Mouse (Mus musculus) bone marrow, adult 2 months (tissue): ENCODE results near the gene Serpinb9c. TPM values are rescaled to one million over a fixed set of nuclear protein-coding genes. Genes with fewer than 3 reads are reported as not detected.
"Not testable (repeated sequence)": the region's sequence is repeated elsewhere in the genome, so short reads cannot be mapped to it uniquely, and the experiment has no call there.

Experiments
- H3K27ac ChIP-seq: fragments of 200-500 bp; 2 replicates; pipeline ENCODE4 v1.5.1; 2012; ENCODE audit warnings: low read depth, mild to moderate bottlenecking, control low read depth, inconsistent platforms, low read length; ENCODE audit not compliant: control insufficient read depth, poor library complexity, insufficient read depth
- H3K4me1 ChIP-seq: fragments of 200-500 bp; 2 replicates; pipeline ENCODE4 v1.6.1; 2011; ENCODE audit warnings: low read length; ENCODE audit not compliant: control insufficient read depth, insufficient read depth
- H3K4me3 ChIP-seq: fragments of 200-500 bp; replicated peaks from 2 replicates; pipeline ENCODE3; 2011; ENCODE audit warnings: mild to moderate bottlenecking, low read depth, low read length, control low read depth; ENCODE audit not compliant: control insufficient read depth
- CTCF ChIP-seq: fragments of 200-500 bp; IDR thresholded peaks from 2 replicates; pipeline ENCODE4 v1.5.1; 2011; ENCODE audit warnings: low read length, control low read depth; ENCODE audit not compliant: control insufficient read depth, insufficient read depth
- POLR2A ChIP-seq: fragments of 200-500 bp; IDR thresholded peaks from 2 replicates; pipeline ENCODE4 v1.6.1; 2011; ENCODE audit warnings: low read depth, mild to moderate bottlenecking, control low read depth, low read length, borderline replicate concordance; ENCODE audit not compliant: control insufficient read depth
- WGBS: fragments of 180-500 bp; shearing (Covaris S2); methylation state at CpG from one replicate; pipeline ENCODE4 v1.1.7; 2018; 5-methylcytosine and 5-hydroxymethylcytosine counted together
- polyA plus RNA-seq: library from polyadenylated mRNA; stranded (reverse); fragments of >200 nt; gene quantifications from 2 replicates; pipeline ENCODE4 v1.2.4, GENCODE M21; 2011; ENCODE audit warnings: low replicate concordance; ENCODE audit not compliant: missing spikeins, insufficient read depth, insufficient read length

Serpinb9c gene
- polyA plus RNA-seq: 0.97 TPM in 1 of 2 replicates, not detected in the other

GRCm38 (mm10) chr13:33159642-33160041 is at the start of gene Serpinb9c:
Gene Serpinb9c (minus strand): TSS chr13:33159742.
- Histone ChIP-seq H3K4me3 (no peak within 1 kb of the TSS), H3K27ac (no peak within 1 kb of the TSS), H3K4me1 (no peaks in the 10 kb centered on the region)
- TF ChIP-seq POLR2A: no peak
- no peak for TF ChIP-seq CTCF
- WGBS: 65% methylated on average over 4 of the region's 4 CpGs

DNA sequence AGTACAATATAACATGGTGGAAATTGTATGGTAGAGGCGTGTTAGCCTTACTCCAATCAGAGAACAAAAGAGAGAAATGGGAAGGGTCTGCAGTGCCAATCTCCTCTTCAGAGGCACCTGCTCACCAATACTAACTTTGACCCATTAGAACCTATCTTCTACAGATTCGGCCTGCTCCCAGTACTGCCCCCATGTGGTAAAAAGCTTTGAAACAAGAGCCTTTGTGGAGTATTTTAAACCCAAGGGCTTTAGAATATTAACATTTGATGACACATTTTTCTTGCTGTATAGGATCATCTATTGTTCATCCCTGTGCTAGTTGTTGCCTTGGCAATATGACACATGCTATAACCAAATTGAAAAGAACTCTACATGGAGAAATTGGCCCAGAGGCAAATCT is 40.2 kb upstream of the Serpinb9c start:
- Histone ChIP-seq H3K27ac (no peak overlapping the region), H3K4me1 (no peaks in the 10 kb centered on the region), H3K4me3 (no peak overlapping the region)
- 50% methylated on average over 2 of the region's 2 CpGs for WGBS
- TF ChIP-seq POLR2A (no peak), CTCF (no peak)

DNA sequence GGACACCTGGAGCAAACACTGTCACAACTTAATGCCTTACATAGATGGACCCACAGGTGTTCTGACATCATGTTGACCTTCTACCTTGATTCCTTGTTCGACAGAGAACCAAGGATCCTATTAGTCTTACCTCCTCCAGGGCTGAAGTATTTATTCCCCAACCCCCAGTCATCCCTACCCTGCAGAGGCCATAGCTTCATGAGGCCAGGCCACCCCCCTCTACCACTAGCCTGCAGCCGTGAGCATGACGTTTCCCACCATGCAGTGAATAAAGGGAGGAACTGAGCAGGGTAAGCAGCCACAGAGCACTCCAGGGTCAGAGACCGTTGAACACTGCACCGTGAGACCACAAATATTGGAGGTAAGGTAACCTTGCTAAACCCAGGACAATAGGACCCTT is 33.1 kb upstream of the Serpinb9c start, which contains the start of gene Serpinb9d:
Gene Serpinb9d (plus strand): TSS at position 301 of the 400 bp plus-strand sequence.
- Histone ChIP-seq H3K27ac (no peak within 1 kb of the TSS), H3K4me3 (no peak within 1 kb of the TSS), H3K4me1 (no peaks in the 10 kb centered on the region)
- 71% methylated on average over 5 of the region's 5 CpGs for WGBS
- TF ChIP-seq POLR2A (no peak), CTCF (no peak)

DNA sequence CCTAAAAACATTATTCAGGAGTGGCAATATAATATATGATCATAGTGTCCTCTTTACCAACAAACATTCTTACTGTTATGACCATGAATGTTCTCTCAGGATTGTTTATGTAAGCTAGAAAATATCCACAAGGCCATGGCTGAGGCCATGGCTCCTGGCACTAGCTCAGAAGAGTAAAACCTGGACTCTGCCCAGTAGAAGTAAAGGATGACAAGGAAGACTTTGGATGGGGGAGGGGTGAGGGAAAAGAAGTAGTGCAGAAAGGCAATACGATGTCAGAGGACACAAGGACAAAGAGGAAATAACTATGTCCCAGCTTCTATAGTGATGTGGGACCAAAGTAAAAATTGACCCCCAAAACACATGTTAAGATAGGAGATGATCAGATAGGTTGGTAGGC is 30.9 kb upstream of the Serpinb9c start:
- H3K27ac ChIP-seq: not testable (repeated sequence)

DNA sequence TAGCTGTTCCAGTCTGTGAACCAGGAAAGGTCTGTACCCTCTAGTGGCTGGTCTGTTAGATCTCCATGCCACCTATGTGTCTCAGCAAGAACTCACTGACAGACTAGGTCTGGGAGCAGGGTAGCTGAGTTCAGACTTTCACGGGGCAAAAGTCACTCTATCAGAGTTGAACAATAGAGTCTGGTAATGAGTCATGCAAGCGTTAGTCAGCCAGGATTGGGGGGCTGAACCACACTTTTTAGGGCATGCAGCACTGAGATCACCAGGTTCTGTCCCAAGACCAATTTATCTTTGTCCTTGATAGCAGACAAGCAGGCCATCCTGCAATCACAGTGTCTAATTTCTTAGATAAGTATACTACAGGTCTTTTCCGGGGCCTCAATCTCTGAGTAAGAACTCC is 18.1 kb downstream of the Serpinb9c start:
- 57% methylated on average over 3 of the region's 3 CpGs for WGBS
- Histone ChIP-seq H3K4me3 (no peak overlapping the region), H3K27ac (no peak overlapping the region), H3K4me1 (no peaks in the 10 kb centered on the region)
- TF ChIP-seq POLR2A: no peak
- no peak for TF ChIP-seq CTCF

More for the DNA sequence above, 30.9 kb upstream of the Serpinb9c start:
- WGBS: 64% methylated on average over 1 of the region's 1 CpGs
- H3K4me1 ChIP-seq, H3K4me3 ChIP-seq: not testable (repeated sequence)

GRCm38 (mm10) chr13:33137717-33138116 is 21.8 kb downstream of the Serpinb9c start:
- Histone ChIP-seq H3K4me3 (no peak overlapping the region), H3K4me1 (no peaks in the 10 kb centered on the region), H3K27ac (no peak overlapping the region)
- TF ChIP-seq POLR2A: no peak
- no peak for TF ChIP-seq CTCF
- WGBS: 73% methylated on average over 2 of the region's 2 CpGs

GRCm38 (mm10) chr13:33113054-33113453 is 46.5 kb downstream of the Serpinb9c start:
- TF ChIP-seq POLR2A: no peak
- no peak for TF ChIP-seq CTCF

DNA sequence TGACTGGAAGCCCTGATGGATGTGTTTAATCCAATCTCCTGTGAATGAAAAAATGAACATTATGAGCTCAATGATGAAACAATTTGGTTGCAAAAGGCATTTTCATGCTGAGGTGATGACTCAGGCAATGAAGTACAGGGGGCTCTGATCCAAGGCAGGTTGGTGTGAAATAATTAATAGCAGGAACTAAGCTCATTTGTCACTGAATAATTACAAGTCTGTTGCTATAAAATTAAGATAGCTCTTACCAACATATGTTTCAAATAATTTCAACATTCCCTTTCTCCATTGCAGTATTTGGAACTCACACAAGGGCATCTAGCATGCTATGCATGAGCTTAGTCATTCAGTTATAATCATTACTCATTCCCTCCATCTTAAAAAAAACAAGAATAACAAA is 53.9 kb downstream of the Serpinb9c start:
- H3K27ac ChIP-seq: no peak overlapping the region
- TF ChIP-seq POLR2A: no peak
- no peak for TF ChIP-seq CTCF
- H3K4me1 ChIP-seq: no peaks in the 10 kb centered on the region
- H3K4me3 ChIP-seq: no peak overlapping the region

More at GRCm38 (mm10) chr13:33113054-33113453, 46.5 kb downstream of the Serpinb9c start:
- 19% methylated on average over 3 of the region's 3 CpGs for WGBS
- no peak overlapping the region for H3K27ac ChIP-seq
- H3K4me3 ChIP-seq: no peak overlapping the region
- H3K4me1 ChIP-seq: no peaks in the 10 kb centered on the region

Other genes with a start within 250 kb of the Serpinb9c start
- 2.9 and 6.2 TPM in 2 replicates for gene Serpinb6b, start 194.5 kb downstream of the Serpinb9c start, polyA plus RNA-seq
- 3.1 and 6.7 TPM in 2 replicates for gene Serpinb9, start 156.5 kb downstream of the Serpinb9c start, polyA plus RNA-seq
- gene Serpinb9b, start 132.3 kb downstream of the Serpinb9c start, polyA plus RNA-seq: 0.70 and 2.3 TPM in 2 replicates
- 1.00 TPM in 1 of 2 replicates, not detected in the other for gene Serpinb1b, start 81.2 kb downstream of the Serpinb9c start, polyA plus RNA-seq
- gene Serpinb9d, start 33.2 kb upstream of the Serpinb9c start, polyA plus RNA-seq: 1.4 TPM in 1 of 2 replicates, not detected in the other
- not detected in 2 replicates for gene Serpinb9e, start 89.9 kb upstream of the Serpinb9c start, polyA plus RNA-seq
- 1.0 and 3.5 TPM in 2 replicates for gene Serpinb9f, start 164.3 kb upstream of the Serpinb9c start, polyA plus RNA-seq
- gene Gm11397, start 236.0 kb upstream of the Serpinb9c start, polyA plus RNA-seq: not detected in 2 replicates